Mouse (Mus musculus): Measurements from ENCODE around the gene Abcg2.

- TF ChIP-seq FLI1 (IDR thresholded peaks at IDR 0.05; ENCODE audit: low read length) (no peak), GATA1 (IDR thresholded peaks at IDR 0.05; ENCODE audit: borderline replicate concordance, low read length) (no peak)
Measured at GRCm38 (mm10) chr6:58632419-58632818, 48.1 kb downstream of the Abcg2 start.

Data from megakaryocyte, embryonic 14.5 days (primary cell).